Mouse (Mus musculus) B cell, adult 2 months (primary cell): ENCODE measurements around the gene Uhrf1bp1.
"Not testable (repeated sequence)": the region's sequence is repeated elsewhere in the genome, so short reads cannot be mapped to it uniquely, and the experiment has no call there.

Experiments
- DNase-seq, 2 experiments: peaks; one replicate each; pipeline ENCODE4 v3.0.0; 2022

Gene Uhrf1bp1

DNA sequence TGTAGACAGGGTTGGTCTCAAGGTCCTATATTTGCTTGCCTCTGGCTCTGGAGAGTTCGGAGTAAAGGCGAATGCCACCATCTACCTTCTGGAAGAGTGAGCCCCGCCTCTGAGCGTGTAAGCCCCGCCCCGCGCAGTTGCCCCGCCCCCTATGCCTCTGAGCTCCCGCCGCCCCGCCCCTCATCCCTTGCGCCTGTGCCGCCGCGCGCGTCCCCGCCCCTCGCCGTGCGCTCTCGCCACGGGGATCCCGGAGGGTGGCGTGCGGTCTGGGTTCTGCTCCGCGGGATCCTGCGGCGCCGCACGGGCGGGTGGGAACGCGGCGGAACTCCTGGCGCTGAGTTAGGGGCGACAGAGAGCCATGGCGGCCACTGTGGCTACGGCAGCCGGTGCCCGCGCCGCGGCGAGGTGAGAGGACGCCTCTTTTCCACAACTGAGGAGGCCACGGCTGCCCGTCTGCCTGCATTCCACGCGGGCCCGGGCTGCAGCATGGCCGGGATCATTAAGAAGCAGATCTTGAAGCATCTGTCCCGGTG lies at the start of gene Uhrf1bp1:
Gene Uhrf1bp1, plus strand, starts transcription at position 177 of the 533 bp plus-strand sequence.
- DNase-seq: peak; percentile 81 to 83

DNA sequence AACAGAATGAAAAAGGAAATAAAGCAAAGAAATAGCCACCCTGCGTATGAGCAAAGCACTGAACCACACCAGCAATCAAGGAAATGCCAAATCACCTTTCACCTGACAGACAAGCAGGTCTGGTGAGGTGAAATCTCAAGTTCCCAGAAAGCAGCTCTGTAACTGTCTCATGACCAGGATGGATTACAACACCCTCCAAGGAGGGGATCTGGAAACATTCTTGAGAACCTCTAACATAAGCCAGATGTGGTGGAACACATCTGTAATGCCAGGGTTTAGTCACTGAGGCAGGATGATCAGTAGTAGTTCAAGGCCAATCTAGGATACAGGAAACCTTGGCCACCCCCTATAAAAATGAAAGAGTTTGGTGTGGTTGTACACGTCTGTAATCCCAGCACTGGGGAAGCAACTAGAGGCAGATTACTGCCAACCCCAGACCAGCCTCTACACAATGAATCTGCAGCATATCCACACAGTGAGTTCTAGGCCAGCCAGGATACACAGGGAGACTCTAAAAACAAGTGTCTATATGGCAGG lies 48.6 kb upstream of the Uhrf1bp1 start:
- DNase-seq: no peak

DNA sequence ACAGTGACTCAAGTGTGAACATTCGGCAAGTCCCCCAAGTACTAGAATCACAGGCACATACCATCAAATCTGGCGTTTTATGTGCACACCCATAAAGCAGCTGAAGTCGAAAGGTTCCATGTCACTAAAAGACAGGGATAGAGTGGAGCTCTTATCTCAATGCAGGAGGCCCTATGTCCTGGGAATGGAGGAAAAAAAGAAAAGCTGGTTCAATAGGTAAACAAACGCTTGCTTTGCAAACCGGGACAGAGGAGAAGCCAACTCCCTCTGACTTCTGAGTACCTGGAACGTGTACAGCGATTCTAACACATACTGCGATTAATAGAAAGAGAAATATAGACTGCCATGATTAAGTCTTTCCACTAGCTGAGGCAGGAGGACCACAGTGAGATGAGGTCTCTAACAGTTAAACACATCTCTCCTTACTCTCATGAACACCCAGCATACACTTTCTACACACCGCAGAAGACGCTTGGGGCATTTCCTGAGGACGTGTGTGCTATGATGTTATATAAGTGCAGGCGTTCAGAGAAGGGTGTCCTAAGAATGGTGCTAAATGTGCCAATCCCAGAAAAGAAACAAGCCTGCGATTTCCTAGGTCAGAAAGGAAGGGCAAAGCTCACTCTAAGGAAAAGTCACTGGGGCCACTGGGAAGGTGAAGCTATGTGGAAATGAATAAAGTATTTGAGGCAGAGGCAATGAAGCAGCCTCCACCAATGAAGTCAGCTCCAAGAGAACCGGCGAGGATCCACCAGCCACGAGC lies 45.5 kb upstream of the Uhrf1bp1 start:
- DNase-seq: no peak

DNA sequence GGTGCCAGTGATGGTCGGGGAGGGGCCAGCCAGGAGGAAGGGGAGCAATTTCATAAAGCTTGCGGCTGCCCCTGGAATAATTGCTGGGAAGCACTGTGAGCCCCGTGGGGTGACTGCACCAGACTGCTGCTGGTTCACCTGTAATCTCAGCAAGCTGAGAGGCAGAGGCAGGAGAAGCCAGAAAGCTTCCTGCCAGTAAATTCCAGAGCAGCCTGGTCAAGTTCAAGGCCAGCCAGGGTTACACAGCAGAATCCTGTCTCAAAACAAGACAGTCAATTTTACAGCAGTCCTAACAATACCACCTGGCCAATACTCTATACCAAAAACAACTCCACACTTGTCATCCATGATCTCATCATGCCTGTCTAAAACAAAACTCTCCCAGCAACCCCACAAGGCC lies 44.3 kb upstream of the Uhrf1bp1 start:
- no peak for DNase-seq

DNA sequence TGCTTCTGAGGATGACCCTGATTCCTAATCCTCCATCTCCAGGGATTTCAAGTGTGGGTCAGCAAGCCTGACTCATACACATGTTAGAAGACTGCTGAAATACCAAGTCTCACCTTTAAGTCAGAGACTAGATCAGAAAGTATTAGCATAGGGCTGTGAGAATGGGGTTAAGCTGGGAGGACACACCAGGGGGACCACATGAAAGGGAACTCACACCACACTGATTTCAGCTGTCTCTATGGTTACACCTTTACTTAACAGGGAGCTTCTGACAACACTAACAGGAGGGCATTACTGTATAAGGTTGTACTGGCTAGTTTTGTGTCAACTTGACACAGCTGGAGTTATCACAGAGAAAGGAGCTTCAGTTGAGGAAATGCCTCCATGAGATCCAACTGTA lies 41.6 kb upstream of the Uhrf1bp1 start:
- no peak for DNase-seq

DNA sequence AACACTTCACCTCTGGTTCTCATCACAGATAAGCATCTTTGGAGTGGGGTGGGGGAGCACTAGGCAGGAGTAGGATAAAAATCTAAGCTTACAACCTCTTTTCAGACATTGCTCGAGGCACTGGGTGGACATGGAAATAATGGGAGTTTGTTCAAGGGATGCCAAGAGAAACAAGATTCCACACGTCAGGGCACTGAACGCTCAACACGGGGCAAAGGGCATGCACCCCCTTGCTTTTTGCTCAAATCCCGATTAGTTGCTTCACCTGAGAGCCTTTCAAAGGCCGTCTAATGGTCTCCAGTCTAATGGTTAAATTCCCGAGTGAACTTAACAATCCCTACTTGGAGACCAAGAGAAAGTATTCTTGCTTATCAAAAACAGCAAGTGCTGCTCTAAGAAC lies 37.2 kb upstream of the Uhrf1bp1 start:
- no peak for DNase-seq

DNA sequence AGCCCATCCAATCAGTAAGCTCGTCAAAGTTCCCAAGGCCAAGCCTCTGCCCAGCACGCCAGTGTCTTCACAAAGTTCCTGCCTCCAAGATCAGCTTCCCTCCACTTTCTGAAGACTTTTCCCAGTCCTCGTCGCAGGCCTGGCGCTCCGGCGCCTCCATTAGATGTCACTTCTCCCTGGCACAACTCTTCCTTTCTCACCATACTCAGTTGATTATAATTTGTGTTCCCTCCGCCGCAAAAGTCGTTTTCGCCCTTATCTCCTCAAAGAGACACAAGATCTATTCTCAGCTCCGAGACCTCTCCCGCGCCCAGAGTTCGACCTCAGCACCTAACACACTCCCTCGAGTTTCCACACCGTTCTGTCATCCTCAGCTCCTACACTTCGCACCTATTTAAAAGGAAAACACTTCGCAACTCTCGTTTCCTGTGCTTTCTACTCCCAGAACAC lies 36.7 kb upstream of the Uhrf1bp1 start:
- no peak for DNase-seq

DNA sequence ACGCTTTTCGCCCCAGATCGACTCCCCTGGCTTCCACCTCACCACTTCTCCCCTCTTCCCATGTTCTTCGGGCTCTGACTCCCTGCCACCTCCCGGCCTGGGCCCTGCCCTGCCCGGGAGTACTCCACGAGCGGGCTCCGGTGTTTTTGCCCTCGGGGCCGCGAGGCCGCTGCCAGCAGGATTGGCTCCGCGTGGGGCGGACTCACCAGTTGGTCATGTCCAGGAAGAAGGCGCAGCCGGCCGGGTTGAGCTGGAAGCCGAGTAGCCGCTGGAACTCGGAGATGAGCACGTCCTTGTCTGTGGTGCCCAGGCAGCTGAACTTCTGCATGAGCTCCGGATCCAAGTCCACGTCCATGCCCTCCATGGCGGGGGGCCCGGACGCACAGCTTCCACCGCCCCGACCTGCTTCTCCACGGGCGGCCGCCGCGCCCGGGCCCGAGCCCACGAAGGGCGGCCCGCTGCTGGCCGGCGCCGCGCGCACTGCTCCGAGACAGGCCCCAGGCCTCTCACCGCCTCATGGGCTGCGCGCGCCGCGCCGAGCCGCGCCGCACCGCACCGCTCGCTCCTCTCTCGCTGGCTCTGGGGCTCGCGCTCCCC lies 36.2 kb upstream of the Uhrf1bp1 start:
- no peak for DNase-seq

DNA sequence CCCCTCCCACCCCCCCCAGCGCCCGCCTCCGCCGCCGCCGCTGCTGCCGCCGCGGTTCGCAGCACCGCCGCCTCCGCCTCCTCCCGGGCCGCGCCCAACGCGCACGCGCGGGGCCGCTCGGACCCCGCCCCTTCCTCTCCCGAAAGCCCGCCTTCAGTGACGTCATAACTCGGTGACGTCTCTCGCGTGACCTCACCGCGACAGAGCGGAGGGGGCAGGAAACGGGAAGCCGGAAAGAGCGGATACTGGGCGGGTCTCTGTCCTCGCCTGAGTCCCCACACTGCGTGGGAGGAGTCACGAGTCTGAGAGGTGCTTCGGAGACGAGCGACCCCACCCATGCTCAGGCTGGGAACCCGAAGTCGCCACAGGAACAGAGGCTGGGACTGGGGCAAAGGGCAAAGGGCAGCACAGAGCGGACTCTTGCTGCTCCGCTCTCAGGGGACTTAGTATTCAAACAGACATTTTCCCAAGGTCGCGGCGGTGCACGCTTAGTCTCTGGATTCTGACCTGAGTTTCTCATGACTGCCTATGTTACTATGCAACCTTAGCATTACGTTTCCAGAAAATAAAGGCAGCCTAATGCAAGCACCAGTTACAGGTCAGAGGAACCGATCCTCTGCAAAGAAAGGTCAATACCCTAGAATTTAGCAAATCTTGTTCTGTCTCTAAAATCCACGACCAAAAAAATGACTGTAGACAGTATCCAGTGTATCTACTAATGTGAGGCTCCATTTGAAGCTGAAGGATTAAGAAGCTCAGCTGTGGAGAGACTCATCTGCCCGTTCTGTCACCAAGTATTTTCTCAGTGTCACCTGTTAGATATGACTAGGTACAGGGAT lies 35.5 kb upstream of the Uhrf1bp1 start, which contains the start of gene D17Wsu92e:
Gene D17Wsu92e, minus strand, starts transcription at position 81 of the 839 bp plus-strand sequence.
- DNase-seq: peak; percentile 99 to 100

DNA sequence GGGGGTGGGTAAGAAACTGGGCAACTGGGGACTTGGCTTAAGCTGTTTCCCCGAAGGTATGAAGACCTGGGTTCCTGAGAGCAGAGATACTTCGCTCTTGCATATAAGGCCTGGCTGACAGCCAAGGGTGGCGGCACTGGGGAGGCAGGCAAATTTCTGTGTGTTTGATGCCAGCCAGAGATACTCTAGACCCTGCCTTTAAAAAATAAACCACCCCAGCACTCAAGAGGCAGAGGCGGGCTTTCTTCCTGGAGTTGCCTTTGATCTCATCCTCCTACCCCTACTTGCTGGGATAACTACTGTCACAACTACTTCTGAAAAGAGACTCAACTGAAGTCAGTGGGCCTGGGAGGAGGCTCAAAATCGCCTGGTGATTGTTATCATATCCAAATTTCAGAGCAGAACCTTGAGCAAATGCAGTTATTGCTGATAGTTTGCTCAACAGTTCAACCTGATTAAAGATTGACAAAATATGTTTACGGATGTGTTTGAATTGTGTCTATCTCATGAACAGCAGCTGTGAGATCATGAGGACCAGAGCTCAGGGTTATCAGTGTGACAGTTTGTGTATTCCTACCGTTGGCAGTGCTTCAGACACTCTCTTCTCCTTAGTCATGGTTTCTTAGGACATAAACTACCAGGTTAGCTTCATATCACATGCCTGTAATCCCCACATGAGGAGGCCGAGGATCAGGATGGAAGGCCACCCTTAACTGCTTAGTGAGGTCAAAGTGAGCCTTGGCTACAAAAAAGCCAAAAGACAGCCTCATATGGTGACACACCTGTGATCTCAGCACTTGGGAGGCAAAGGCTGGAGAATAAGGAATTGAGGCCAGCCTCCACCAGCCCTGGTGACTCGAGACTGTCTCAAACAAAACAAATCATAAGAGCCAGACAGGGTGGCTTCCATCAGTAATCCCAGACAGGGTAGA lies 34.6 kb upstream of the Uhrf1bp1 start:
- DNase-seq: peak in 1 of 2 experiments; percentile 30

DNA sequence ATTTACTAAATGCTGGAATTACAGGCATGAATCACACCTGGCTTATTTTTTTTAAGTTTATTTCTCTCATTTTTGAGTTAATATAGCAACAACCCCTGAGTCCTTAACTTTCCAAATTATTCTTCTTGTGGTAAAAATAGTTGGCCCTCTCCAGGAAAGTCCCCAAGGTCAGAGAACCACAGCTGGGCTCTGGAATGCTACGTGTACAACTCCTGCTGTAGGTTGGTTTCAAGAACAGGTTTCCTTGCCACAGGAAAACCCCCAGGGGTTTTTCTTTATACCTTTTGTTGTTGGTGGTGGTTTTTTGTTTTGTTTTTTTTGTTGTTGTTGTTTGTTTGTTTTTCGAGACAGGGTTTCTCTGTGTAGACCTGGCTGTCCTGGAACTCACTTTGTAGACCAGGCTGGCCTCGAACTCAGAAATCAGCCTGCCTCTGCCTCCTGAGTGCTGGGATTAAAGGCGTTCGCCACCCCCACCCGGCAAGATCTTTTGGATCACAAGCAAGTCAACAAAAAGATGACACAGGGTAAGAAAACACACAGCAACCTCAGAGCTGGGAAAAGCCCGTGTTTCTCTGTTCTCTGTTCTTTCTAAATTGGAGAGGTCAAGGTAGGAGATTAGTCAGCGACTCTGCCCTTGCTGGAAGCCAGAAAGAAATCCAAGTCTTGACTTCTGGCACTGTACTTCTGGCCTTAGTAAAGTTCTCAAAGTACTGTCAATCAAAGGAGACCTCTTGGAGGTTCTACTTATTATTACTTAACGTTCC lies 32.9 kb upstream of the Uhrf1bp1 start:
- DNase-seq: no peak

DNA sequence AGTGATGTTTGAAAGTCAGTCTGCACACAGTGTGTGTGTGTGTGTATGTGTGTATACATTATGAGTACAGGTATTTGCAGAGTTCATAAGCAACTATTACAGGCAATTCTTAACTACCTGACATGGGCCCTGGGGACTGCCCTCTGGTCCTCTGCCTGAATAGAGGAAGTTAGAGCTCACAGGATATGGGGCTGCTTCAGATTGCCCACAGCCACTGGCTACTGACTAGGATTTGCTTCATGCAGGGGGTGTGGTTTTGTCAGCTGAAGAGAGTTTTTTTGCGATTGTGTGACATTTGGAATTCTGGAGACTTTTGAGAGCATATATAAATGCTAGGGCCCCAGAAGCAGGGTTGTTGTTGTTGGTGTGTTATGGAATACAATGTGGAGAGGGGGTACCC lies 31.3 kb upstream of the Uhrf1bp1 start:
- DNase-seq: peak; percentile 63 to 73

DNA sequence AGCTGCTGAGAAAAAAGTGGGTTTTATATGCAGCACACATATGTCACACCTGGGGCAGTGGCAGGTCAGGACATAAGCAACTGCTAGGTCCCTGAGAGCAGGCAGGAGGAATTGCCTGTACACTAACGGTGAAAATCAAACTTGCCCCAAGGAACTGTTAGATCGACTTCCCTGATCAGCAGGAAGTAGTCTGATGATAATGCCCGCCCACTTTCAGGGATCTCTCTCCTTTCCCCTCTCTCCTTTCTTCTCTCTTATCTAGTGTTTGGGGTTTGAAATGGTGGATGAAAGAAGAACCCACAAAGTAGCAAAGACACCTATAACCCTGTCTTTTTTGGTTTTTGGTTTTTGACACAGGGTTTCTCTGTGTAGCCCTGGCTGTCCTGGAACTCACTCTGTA lies 30.7 kb upstream of the Uhrf1bp1 start:
- peak in 1 of 2 experiments; percentile 39 for DNase-seq

DNA sequence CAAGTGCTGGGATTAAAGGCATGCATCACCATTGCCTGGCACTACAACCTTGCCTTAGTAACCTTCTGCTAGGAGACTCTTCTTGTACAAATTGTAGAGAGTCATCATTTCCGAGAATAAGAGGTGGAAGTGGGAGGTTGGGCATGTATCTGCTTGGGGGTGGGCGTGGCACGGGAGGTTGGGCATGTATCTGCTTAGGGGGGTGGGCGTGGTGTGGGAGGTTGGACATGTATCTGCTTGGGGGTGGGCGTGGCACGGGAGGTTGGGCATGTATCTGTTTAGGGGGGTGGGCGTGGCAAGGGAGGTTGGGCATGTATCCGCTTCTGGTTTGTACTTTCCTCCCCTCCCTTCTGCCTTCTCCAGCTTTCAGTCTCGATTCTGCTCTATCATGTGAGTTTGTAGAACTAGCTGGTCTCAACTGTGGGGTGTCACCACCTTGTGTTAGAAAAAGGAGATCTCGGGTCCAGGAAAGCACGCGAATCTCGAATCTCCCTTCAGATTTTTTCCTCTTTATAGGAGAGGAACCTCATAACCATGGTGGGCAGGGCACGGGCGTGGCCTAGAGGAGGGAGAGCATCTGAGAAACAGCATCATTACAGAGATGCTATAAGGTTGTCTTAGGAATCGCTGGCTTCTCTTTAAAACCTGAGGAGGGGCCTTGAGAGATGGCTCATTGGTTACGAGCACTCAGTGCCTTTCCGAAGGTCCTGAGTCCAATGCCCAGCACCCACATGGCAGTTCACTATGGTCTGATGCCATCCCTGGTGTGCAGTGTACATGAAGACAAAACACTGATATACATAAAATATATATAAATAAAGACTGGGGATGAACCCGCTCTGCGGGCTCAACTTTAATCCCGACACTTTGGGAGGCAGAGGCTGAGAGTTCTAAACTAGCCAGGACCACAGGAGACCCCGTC lies 30.0 kb upstream of the Uhrf1bp1 start:
- peak; percentile 89 to 93 for DNase-seq

DNA sequence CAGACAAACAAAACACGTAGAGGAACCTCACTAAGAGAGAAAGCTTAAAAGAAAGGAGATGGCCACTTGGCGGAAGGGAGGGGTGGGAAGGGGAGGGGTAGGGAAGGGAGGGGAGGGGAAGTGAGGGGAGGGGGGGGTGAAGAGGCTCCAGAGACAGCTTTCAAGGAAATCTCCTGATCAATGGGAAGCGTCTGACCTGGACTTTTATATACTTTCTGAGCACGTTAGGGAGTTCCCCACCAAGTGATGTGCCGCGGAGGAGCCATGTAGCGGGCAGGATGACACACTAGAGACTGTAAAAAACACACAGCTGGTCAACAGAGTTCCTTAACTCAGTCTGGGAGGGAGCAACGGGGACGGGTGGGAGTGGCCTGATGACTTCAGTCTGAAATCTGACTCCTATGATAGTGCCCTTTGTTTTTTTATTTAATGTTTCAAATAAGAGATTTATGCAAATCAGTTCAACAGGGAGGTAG lies 29.3 kb upstream of the Uhrf1bp1 start:
- peak; percentile 76 to 77 for DNase-seq

DNA sequence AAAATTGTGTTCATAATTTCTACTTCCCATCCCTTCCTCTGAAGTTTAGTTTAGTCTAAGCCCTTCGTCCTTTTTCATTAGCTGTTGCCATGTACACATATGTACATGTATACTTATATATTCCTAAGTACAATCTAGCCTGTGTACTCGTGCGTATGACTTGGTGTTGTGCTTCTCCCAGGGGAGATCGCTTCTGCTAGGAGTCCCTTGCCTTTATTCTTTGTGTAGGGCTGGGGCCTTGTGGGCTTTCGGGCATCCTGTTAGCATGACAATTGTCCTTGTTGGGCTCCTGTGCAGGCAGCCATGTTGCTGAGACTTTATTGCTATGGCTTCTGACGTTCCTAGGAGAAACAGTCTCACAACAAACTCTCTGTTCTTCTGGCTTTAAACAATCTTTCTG lies 28.7 kb upstream of the Uhrf1bp1 start:
- peak; percentile 32 to 34 for DNase-seq

DNA sequence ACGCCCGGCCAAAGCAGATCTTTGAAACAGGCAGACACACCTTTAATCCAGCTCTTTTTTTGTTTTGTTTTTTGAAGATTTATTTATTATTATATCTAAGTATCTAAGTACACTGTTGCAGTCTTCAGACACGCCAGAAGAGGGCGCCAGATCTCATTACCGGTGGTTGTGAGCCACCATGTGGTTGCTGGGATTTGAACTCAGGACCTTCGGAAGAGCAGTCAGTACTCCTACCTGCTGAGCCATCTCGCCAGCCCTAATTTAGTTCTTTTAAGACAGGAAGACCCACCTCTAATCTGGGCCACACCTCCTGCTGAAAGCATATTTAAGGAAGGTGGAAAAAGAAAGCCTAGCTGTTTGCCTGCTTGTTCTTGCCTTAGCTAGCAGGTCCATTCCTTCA lies 25.8 kb upstream of the Uhrf1bp1 start:
- DNase-seq: peak; percentile 62 to 66

DNA sequence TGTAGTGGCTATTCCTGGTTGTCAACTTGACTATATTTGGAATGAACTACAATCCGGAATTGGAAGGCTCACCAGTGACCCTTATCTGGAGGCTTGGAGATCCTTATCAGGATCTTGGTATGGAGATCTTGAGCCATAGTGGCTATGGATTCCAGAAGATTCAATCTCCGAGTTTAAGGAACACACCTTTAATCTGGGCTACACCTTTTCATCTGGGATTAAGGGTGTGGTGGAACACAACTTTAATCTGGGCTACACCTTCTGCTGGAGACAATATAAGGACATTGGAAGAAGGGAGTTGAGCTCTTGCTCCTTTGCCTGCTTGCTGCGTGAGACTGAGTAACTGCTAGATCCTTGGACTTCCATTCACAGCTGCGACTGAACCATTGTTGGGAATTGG lies 18.4 kb upstream of the Uhrf1bp1 start, which contains the start of gene Snrpc:
Gene Snrpc, plus strand, starts transcription at position 301 of the 400 bp plus-strand sequence.
- DNase-seq: not testable (repeated sequence)

DNA sequence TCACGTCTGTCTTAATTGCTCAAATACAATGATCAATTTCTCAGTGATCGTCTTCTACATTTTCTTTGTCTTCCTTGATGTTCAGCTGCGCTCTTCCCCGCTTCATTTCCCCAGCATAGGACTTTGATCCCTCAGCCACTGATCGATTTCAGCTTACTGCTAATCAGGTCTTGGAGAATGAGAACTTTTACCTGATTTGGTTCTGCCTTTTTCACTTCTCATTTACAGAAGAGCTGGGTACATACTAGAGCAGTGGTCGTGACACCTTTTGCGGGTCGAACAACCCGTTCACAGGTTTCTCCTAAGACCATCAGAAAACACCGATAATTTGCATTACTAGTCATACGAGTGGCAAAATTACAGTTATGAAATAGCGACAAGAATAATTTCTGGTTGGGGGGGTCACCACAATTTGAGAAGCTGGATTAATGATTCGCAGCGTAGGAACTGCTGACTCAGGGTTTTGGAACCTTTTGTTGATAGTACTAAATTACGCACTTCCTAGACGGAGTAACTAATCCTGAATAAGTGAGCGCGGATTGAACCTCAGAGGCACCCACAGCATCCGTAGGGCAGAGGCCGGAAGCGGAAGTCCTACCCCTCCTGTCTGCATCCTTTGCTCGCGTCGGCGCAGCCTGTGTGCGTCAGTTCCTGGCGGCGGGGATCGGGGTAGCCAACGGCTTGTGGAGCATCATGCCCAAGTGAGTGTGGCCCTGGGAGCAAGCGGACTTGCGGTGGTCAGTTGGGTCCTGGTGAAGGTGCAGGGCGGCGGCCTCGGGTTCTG lies 16.6 kb upstream of the Uhrf1bp1 start:
- peak; percentile 92 to 94 for DNase-seq
